Mouse (Mus musculus) limb, embryonic 14.5 days (tissue): Measurements from ENCODE around the gene Sh3pxd2b. TPM values are rescaled to one million over a fixed set of nuclear protein-coding genes. Genes with fewer than 3 reads are reported as not detected.

ENCODE experiments used
- ATAC-seq: fragments of 200-750 bp; cut with Nextera tagmentation; 2 replicates; pipeline ENCODE4 v1.8.0; 2017; ENCODE audit warnings: low read depth, moderate number of reproducible peaks, moderate TSS enrichment; ENCODE audit not compliant: low FRiP score
- DNase-seq: peaks from one replicate; pipeline ENCODE4 v3.0.0-alpha.2; 2015; ENCODE audit warnings: low spot score
- H3K27ac ChIP-seq: fragments of 300-500 bp; sonication (generic); replicated peaks from 2 replicates; pipeline ENCODE4 v1.5.1; 2014; ENCODE audit warnings: low read depth, mild to moderate bottlenecking, low read length, moderate library complexity, mixed read lengths
- H3K27me3 ChIP-seq: fragments of 300-500 bp; sonication (generic); 2 replicates; pipeline ENCODE4 v1.6.1; 2014; ENCODE audit warnings: low read length, mixed read lengths; ENCODE audit not compliant: control insufficient read depth, insufficient read depth
- H3K36me3 ChIP-seq: fragments of 300-500 bp; sonication (generic); 2 replicates; pipeline ENCODE4 v1.6.1; 2014; ENCODE audit warnings: mild to moderate bottlenecking, low read length, moderate library complexity, mixed read lengths; ENCODE audit not compliant: control insufficient read depth, insufficient read depth
- H3K4me1 ChIP-seq: fragments of 300-500 bp; sonication (generic); 2 replicates; pipeline ENCODE4 v1.6.1; 2014; ENCODE audit warnings: antibody characterized with exemption, low read length, mixed read lengths; ENCODE audit not compliant: control insufficient read depth, insufficient read depth
- H3K4me2 ChIP-seq: fragments of 300-500 bp; sonication (generic); replicated peaks from 2 replicates; pipeline ENCODE4 v1.6.1; 2014; ENCODE audit warnings: low read depth, mild to moderate bottlenecking, low read length, moderate library complexity; ENCODE audit not compliant: severe bottlenecking
- H3K4me3 ChIP-seq: fragments of 300-500 bp; sonication (generic); replicated peaks from 2 replicates; pipeline ENCODE4 v1.5.1; 2014; ENCODE audit warnings: low read length
- H3K9ac ChIP-seq: fragments of 300-500 bp; sonication (generic); 2 replicates; pipeline ENCODE4 v1.6.1; 2014; ENCODE audit warnings: mild to moderate bottlenecking, low read depth, low read length, moderate library complexity; ENCODE audit not compliant: severe bottlenecking
- H3K9me3 ChIP-seq: fragments of 300-500 bp; sonication (generic); 2 replicates; pipeline ENCODE4 v1.6.1; 2016; ENCODE audit warnings: low read length; ENCODE audit not compliant: control insufficient read depth
- POLR2A ChIP-seq: fragments of 200-500 bp; IDR thresholded peaks from 2 replicates; pipeline ENCODE4 v1.8.0; 2012; ENCODE audit warnings: inconsistent platforms, mild to moderate bottlenecking, moderate library complexity, borderline replicate concordance; ENCODE audit not compliant: insufficient read depth, insufficient read length; ENCODE audit errors: extremely low read depth
- WGBS: fragments of 180-500 bp; shearing (Covaris S2); extraction: QIAGEN DNeasy Blood & Tissue Kit; methylation state at CpG from one replicate; pipeline ENCODE4 v1.1.7; 2014; 5-methylcytosine and 5-hydroxymethylcytosine counted together
- polyA plus RNA-seq, 2 experiments: library from polyadenylated mRNA; depleted of rRNA in 1 of 2; stranded (reverse) in 1 of 2; unstranded in 1 of 2; fragments of >200 nt; fragmentation: Nextera tagmentation in 1 of 2; extraction: Ambion mirVana in 1 of 2; gene quantifications; 2 replicates each; pipeline versions ENCODE4 v1.2.1 to v1.2.3; 2012 to 2014

The Sh3pxd2b gene
- polyA plus RNA-seq, 2 experiments = 31.5 to 44.3 TPM

DNA sequence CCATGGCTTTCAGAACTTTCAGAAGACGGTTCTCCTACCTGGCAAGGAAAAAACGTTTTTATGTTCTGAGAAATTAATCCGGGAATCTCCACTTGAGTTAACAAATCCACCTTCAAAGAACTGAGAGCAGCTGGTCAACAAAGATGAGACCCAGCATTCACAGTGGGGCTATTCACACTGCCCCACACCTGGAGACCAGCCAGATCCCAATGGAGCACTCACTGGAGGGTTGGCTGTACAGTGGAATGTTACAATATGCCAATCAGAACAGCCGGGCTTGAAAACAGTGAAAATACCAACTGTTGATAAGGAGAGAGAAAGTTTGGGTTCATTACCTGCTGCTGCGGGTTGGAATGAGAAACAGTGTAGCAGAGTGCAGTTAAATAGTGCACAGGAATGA is 15.8 kb upstream of the Sh3pxd2b start:
- H3K36me3 ChIP-seq = no peaks in the 10 kb centered on the region
- no peak for ATAC-seq
- no peak overlapping the region for H3K4me2 ChIP-seq
- H3K9me3 ChIP-seq = no peaks in the 10 kb centered on the region
- WGBS = 60% methylated on average over 5 of the region's 5 CpGs
- H3K4me3 ChIP-seq = no peak overlapping the region
- H3K9ac ChIP-seq = no peak overlapping the region
- H3K27ac ChIP-seq = no peak overlapping the region
- TF ChIP-seq POLR2A = no peak
- DNase-seq = no peak
- no peaks in the 10 kb centered on the region for H3K27me3 ChIP-seq
- H3K4me1 ChIP-seq = no peaks in the 10 kb centered on the region

DNA sequence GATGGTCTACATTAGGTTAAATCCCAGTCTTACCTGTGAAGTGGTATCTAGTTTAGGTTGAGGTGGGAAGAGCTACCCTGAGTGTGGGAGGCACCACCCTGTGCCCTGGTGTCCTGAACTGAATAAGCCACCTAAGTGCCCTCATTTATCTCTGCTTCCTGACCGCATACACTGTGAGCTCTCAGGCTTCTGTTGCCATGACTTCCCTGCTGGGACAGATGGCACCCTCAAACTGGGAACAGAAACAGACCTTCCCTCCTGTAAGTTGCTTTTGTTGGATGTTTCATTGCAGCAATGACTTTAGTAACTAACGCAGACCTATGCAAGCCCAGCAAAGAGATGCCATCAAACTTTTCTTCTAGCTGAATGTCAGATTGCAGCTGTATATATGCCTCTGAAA is 14.4 kb upstream of the Sh3pxd2b start:
- H3K36me3 ChIP-seq = no peaks in the 10 kb centered on the region
- no peaks in the 10 kb centered on the region for H3K4me1 ChIP-seq
- DNase-seq (no peak), ATAC-seq (no peak)
- no peaks in the 10 kb centered on the region for H3K27me3 ChIP-seq
- TF ChIP-seq POLR2A = no peak
- WGBS = 86% methylated on average over 2 of the region's 2 CpGs
- no peak overlapping the region for H3K9ac ChIP-seq
- no peak overlapping the region for H3K4me2 ChIP-seq
- H3K27ac ChIP-seq = no peak overlapping the region
- H3K4me3 ChIP-seq = no peak overlapping the region
- no peaks in the 10 kb centered on the region for H3K9me3 ChIP-seq

DNA sequence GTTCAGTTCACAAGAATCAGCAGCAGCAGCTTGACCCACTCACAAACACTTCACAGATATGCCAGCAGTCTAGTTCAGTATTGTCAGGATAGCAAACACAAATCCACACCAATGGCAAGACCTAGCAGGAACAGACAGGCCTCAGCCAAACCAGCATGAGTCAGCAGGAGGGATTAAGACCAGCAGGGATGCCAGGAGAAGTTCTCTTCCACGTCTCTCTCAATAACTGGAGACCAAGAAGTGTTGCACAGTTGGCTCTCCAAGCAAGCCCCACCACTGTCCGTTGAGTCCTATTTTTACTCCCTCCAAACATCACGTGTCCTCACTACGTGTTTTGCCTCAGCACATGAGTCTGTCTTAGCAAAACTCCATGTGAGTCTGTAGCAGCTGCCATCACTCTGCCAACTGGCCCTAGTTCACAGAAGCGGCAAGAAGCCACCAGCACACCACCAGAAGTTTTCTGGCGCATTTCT is 11.1 kb upstream of the Sh3pxd2b start:
- no peak for ATAC-seq
- Histone ChIP-seq H3K9me3 (no peaks in the 10 kb centered on the region), H3K27ac (no peak overlapping the region), H3K36me3 (no peaks in the 10 kb centered on the region), H3K4me3 (no peak overlapping the region), H3K27me3 (no peaks in the 10 kb centered on the region), H3K4me2 (no peak overlapping the region), H3K9ac (no peak overlapping the region), H3K4me1 (no peaks in the 10 kb centered on the region)
- no peak for TF ChIP-seq POLR2A
- 84% methylated on average over 6 of the region's 6 CpGs for WGBS
- no peak for DNase-seq

DNA sequence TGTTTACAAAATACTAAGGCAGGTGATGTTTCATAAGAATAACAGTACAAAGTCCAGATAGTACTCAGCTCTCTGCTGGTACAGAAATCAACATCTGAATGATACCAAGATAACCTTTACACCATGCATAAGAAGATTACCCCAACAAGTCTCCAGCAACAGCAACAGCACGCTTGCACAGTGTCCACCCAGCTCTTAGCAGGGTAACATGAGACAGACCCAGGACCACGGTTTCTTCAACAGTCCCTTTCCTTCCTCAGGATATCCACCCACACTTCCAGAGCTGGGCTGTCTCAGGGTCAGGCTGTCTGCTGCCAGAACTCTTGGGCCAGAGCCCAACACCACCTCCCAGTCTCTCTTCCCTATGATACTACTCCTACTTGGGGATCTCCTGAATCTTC is 8.5 kb upstream of the Sh3pxd2b start:
- DNase-seq = no peak
- H3K4me3 ChIP-seq = no peak overlapping the region
- no peaks in the 10 kb centered on the region for H3K4me1 ChIP-seq
- no peak for TF ChIP-seq POLR2A
- 72% methylated on average over 2 of the region's 2 CpGs for WGBS
- no peak for ATAC-seq
- H3K36me3 ChIP-seq = no peaks in the 10 kb centered on the region
- no peaks in the 10 kb centered on the region for H3K9me3 ChIP-seq
- H3K27ac ChIP-seq = no peak overlapping the region
- no peak overlapping the region for H3K4me2 ChIP-seq
- H3K9ac ChIP-seq = no peak overlapping the region
- H3K27me3 ChIP-seq = no peaks in the 10 kb centered on the region

DNA sequence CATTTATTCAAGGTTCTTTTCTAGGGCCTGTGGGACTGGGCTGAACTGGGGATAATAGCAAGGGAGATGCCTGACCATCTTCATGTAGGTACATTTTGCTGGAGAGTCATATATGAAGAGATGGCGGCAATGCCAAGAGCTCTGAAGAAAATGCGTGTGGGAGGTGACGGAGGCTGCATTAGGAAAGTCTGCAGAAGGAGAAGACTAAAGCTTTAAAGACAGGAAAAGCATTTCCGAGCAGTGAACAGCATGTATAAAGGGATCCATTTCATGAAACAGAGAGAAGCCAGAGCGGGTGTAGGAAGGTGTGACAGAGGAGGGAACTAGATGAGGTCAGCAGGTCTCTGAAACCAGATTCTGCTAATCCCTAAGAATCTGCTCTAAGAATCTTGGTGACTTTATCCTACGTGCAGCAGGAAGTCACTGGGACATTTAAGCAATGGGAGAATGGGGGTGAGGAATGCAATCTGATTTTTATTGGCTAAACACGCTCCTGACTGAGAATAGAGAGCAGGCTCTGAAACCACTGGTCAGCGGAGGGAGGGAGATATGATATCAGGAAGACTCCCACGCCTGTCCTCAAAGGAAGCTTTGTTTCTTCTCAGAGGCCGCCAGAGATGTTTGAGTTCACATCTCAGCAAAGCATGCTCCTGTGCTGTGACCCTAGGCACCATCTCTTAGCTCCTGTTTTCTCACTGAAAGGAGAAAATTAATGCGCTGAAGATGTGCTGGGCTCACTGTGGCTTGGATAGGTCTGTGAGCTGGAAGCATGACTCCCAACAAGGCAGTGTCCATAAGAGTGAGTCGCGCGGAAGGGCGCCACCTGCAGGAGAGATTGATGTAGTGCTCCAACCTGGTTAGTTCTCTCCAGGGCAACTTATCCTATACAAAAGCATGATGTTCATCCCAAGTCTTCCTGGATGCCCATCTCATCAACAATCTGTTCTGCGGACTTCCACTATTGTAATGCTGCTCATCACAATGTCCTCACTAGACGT is 6.8 kb upstream of the Sh3pxd2b start:
- H3K36me3 ChIP-seq = no peaks in the 10 kb centered on the region
- no peak overlapping the region for H3K4me2 ChIP-seq
- ATAC-seq (peak; percentile 47; the same call in 1 of the 2 replicates), DNase-seq (peak; percentile 77)
- H3K9ac ChIP-seq = no peak overlapping the region
- no peaks in the 10 kb centered on the region for H3K27me3 ChIP-seq
- no peak overlapping the region for H3K27ac ChIP-seq
- no peaks in the 10 kb centered on the region for H3K4me1 ChIP-seq
- 36% methylated on average over 17 of the region's 17 CpGs for WGBS
- H3K9me3 ChIP-seq = no peaks in the 10 kb centered on the region
- no peak overlapping the region for H3K4me3 ChIP-seq
- no peak for TF ChIP-seq POLR2A
